20 mouse cellular contexts compared by ENCODE assay signal in genomic region chr19:26872886-26873285, GRCm38 (mm10). TPM values are rescaled to one million over a fixed set of nuclear protein-coding genes. Genes with fewer than 3 reads are reported as not detected.
DNase-seq lines count a peak whose midpoint lies in the region; ATAC-seq lines count a peak whose summit lies in the region.
"Had no signal": no experiment of that assay in that cellular context is flagged by ENCODE, and none has a peak within 500 bp of the region (broad histone marks: within the 10 kb centered on the region; RNA-seq: fewer than 3 reads in every experiment).

No protein-coding gene starts in this region.

- H3K4me1 ChIP-seq in hindbrain, embryonic 12.5 days: peaks cover 39% of the 10 kb centered on the region
- no peaks in the 10 kb centered on the region for H3K4me1 ChIP-seq in hindbrain, embryonic 11.5 days (replicated peaks; ENCODE audit: control insufficient read depth, insufficient read depth, low read length)
- peaks cover 52% of the 10 kb centered on the region for H3K4me1 ChIP-seq in hindbrain, embryonic 14.5 days (replicated peaks; ENCODE audit: control insufficient read depth, insufficient read depth, low read length)
- H3K4me1 ChIP-seq: stomach, embryonic 15.5 days had no signal

- WGBS in hindbrain, embryonic 12.5 days: 45% methylated on average over 6 of the region's 6 CpGs
- WGBS in hindbrain, embryonic 11.5 days: 55% methylated on average over 6 of the region's 6 CpGs
- WGBS in hindbrain, embryonic 14.5 days: 15% methylated on average over 6 of the region's 6 CpGs

- H3K27ac ChIP-seq in hindbrain, embryonic 12.5 days: peak overlapping the region; percentile 17; the same call in 1 of the 2 replicates
- no peak overlapping the region for H3K27ac ChIP-seq in hindbrain, embryonic 11.5 days (ENCODE audit: low read depth, low read length)
- no peak overlapping the region for H3K27ac ChIP-seq in hindbrain, embryonic 14.5 days
- H3K27ac ChIP-seq: limb, embryonic 15.5 days; stomach, embryonic 15.5 days had no signal

- 0 out of 2 replicates have a peak, but pooled peaks cover 5% of the 10 kb centered on the region for H3K27me3 ChIP-seq in hindbrain, embryonic 12.5 days
- H3K27me3 ChIP-seq in hindbrain, embryonic 11.5 days (ENCODE audit: control insufficient read depth, insufficient read depth, low read length): no peaks in the 10 kb centered on the region
- H3K27me3 ChIP-seq in hindbrain, embryonic 14.5 days (ENCODE audit: control insufficient read depth, insufficient read depth, low read length): no peaks in the 10 kb centered on the region
- H3K27me3 ChIP-seq: limb, embryonic 15.5 days; stomach, embryonic 15.5 days had no signal

- H3K9me3 ChIP-seq in hindbrain, embryonic 12.5 days (replicated peaks): no peaks in the 10 kb centered on the region
- no peaks in the 10 kb centered on the region for H3K9me3 ChIP-seq in hindbrain, embryonic 11.5 days (ENCODE audit: control insufficient read depth, low read length)
- H3K9me3 ChIP-seq in hindbrain, embryonic 14.5 days (ENCODE audit: control insufficient read depth, low read length): no peaks in the 10 kb centered on the region
- H3K9me3 ChIP-seq: limb, embryonic 15.5 days; megakaryocyte, embryonic 14.5 days; stomach, embryonic 15.5 days had no signal

- ATAC-seq in hindbrain, embryonic 12.5 days (ENCODE audit: low FRiP score): peak; percentile 69; the same call in 1 of the 2 replicates
- ATAC-seq in hindbrain, embryonic 11.5 days (ENCODE audit: low FRiP score): no peak
- ATAC-seq in hindbrain, embryonic 14.5 days (ENCODE audit: low FRiP score): peak; percentile 61; the same call in 1 of the 2 replicates
- ATAC-seq in activated CD4-positive, CD25-positive, alpha-beta regulatory T cell, adult 4 months: no peak
- ATAC-seq: liver, postnatal 0 days had no signal

- H3K4me2 ChIP-seq in hindbrain, embryonic 12.5 days (replicated peaks): no peak overlapping the region
- no peak overlapping the region for H3K4me2 ChIP-seq in hindbrain, embryonic 11.5 days (replicated peaks; ENCODE audit: low read depth, low read length)
- H3K4me2 ChIP-seq in hindbrain, embryonic 14.5 days (replicated peaks): no peak overlapping the region
- H3K4me2 ChIP-seq: limb, embryonic 15.5 days; stomach, embryonic 15.5 days had no signal

- DNase-seq in hindbrain, embryonic 11.5 days (ENCODE audit: low spot score): no peak
- DNase-seq in right cerebral cortex, adult 2 months (ENCODE audit: low spot score in 2 of 2): peak; percentile 42 to 47
- DNase-seq in right cerebral cortex, postnatal 14 days: no peak
- no peak for DNase-seq in hindbrain, embryonic 14.5 days (ENCODE audit: low spot score)
- no peak for DNase-seq in natural killer cell, adult 2 months (ENCODE audit: low spot score in 2 of 2)
- DNase-seq: cerebellum, postnatal 14 days; embryo, embryonic 11 days; gastrocnemius, postnatal 25 days; heart, postnatal 10 days; kidney, adult 9 months; liver, postnatal 0 days; lung, postnatal 14 days had no signal

- H3K36me3 ChIP-seq in hindbrain, embryonic 12.5 days: no peaks in the 10 kb centered on the region
- H3K36me3 ChIP-seq in hindbrain, embryonic 11.5 days (ENCODE audit: control insufficient read depth, insufficient read depth, low read length): no peaks in the 10 kb centered on the region
- H3K36me3 ChIP-seq in hindbrain, embryonic 14.5 days (replicated peaks; ENCODE audit: control insufficient read depth, insufficient read depth): no peaks in the 10 kb centered on the region
- H3K36me3 ChIP-seq: limb, embryonic 15.5 days; stomach, embryonic 15.5 days had no signal

- no peak overlapping the region for H3K9ac ChIP-seq in hindbrain, embryonic 12.5 days
- no peak overlapping the region for H3K9ac ChIP-seq in hindbrain, embryonic 11.5 days (ENCODE audit: low read depth, low read length)
- H3K9ac ChIP-seq in hindbrain, embryonic 14.5 days: no peak overlapping the region
- H3K9ac ChIP-seq: limb, embryonic 15.5 days; liver, postnatal 0 days; stomach, embryonic 15.5 days had no signal

- H3K4me3 ChIP-seq in hindbrain, embryonic 12.5 days: no peak overlapping the region
- H3K4me3 ChIP-seq in hindbrain, embryonic 11.5 days (ENCODE audit: low read depth, low read length): no peak overlapping the region
- no peak overlapping the region for H3K4me3 ChIP-seq in hindbrain, embryonic 14.5 days (replicated peaks; ENCODE audit: low read length)
- H3K4me3 ChIP-seq: limb, embryonic 15.5 days; megakaryocyte, embryonic 14.5 days; myocyte; stomach, embryonic 15.5 days had no signal

RNA-seq across cellular contexts. Expression of gene Gm815, which starts 12.8 kb away (rescaled TPM):
- polyA plus RNA-seq in hindbrain, embryonic 12.5 days (2016; fragmentation: Nextera tagmentation; extraction: Ambion mirVana): not detected in 2 replicates
- not detected in 2 replicates for polyA plus RNA-seq in hindbrain, embryonic 11.5 days (2014; fragmentation: Nextera tagmentation; extraction: Ambion mirVana)
- not detected in 2 replicates for polyA plus RNA-seq in hindbrain, embryonic 14.5 days (2014; fragmentation: Nextera tagmentation; extraction: Ambion mirVana)
- polyA plus RNA-seq in activated CD4-positive, CD25-positive, alpha-beta regulatory T cell, adult 4 months (2017; shearing (Covaris generic)): not detected
- polyA plus RNA-seq: frontal cortex, adult 2 months; limb, embryonic 15.5 days; liver, postnatal 0 days; myocyte; spleen, adult 2 months; stomach, embryonic 15.5 days had no signal

Comparison
In these comparisons a context has a peak if more than half of its experiments do, and no peak if none do; other contexts are left out.
1. ATAC-seq: peak in hindbrain, embryonic 12.5 days (single experiment) and hindbrain, embryonic 14.5 days (single experiment); none in hindbrain, embryonic 11.5 days (single experiment) and activated CD4-positive, CD25-positive, alpha-beta regulatory T cell, adult 4 months (single experiment).
2. DNase-seq: peak in right cerebral cortex, adult 2 months (2 of 2); none in hindbrain, embryonic 11.5 days (single experiment), right cerebral cortex, postnatal 14 days (single experiment), hindbrain, embryonic 14.5 days (single experiment) and natural killer cell, adult 2 months (0 of 2).